Mouse (Mus musculus): ENCODE measurements around the gene Ass1. TPM values are rescaled to one million over a fixed set of nuclear protein-coding genes. Genes with fewer than 3 reads are reported as not detected.

Ass1 gene
- 10 to 100 TPM in 7 of 26 experiments, 1 to 10 TPM in 19; 1.1 to 31.6 (median 6.4) TPM for total RNA-seq (2018; cell fraction: chromatin; rRNA removed)
- total RNA-seq (2018; cell fraction: cytosol; rRNA removed): 10 to 100 TPM in 13 of 26 experiments, 1 to 10 TPM in 13; 4.7 to 61.7 (median 13.5) TPM
- total RNA-seq (2018; cell fraction: nucleus; rRNA removed): 10 to 100 TPM in 13 of 26 experiments, 1 to 10 TPM in 13; 1.3 to 30.9 (median 10.1) TPM
- 5.0 to 11.7 TPM (median 8.6 TPM) in 3 replicates for polyA plus RNA-seq (2018)

DNA sequence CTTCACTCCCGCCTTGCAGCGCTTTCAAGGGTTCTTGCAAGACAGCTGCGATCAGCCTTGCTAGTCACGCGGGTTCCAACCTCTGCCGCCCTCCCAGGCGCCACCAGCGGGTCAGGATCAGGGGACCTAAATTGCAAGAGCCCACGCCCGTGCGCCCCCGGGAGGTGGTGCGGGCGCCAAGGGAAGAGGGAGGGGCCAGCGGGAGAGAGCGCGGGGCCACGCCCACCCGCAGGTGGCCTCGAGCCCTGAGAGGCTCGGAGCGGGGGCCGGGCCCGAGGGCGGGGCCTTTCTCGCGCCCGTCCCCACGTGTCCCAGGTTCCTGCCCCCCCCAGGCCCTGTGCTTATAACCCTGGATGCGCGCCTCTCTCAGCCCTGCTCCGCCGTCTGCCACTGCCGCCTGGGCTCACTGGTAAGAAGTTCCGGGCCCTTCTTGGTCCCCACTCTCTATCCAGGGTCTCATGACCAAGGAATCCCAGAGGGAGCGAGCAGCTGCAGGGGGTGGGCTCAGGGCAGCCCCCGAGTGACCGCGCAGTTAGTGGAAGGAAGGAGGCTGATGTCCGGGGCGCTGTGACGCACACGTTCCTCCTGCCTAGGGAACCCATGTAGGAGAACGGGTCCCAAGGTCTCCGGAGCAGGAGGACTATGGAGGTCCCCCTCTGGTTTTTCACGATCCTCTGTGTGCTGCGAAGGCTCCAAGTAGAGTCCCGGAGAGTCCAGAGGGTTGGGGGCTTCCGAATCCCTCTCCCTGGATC, at the start of gene Ass1:
TSS of gene Ass1 (plus strand) at position 277 of the 752 bp plus-strand sequence.
- H3K27ac ChIP-seq: no peak within 1 kb of the TSS
- peak within 1 kb of the TSS; percentile 48 for H3K4me3 ChIP-seq (ENCODE audit: inconsistent target)
- H3K79me2 ChIP-seq (ENCODE audit: inconsistent target): no peaks in the 10 kb centered on the region
- H3K36me3 ChIP-seq (ENCODE audit: inconsistent target): no peaks in the 10 kb centered on the region
- WGBS (ENCODE audit: missing documents): 3% methylated on average over 45 of the region's 49 CpGs

- H3K79me2 ChIP-seq (ENCODE audit: inconsistent target): no peaks in the 10 kb centered on the region
- 73% methylated on average over 6 of the region's 6 CpGs for WGBS (ENCODE audit: missing documents)
- no peak overlapping the region for H3K27ac ChIP-seq
- no peak overlapping the region for H3K4me3 ChIP-seq (ENCODE audit: inconsistent target)
- no peaks in the 10 kb centered on the region for H3K36me3 ChIP-seq (ENCODE audit: inconsistent target)
Measured at GRCm38 (mm10) chr2:31420914-31421313, 49.1 kb upstream of the Ass1 start.

- Histone ChIP-seq H3K79me2 (ENCODE audit: inconsistent target) (no peaks in the 10 kb centered on the region), H3K27ac (no peak overlapping the region), H3K4me3 (ENCODE audit: inconsistent target) (no peak overlapping the region), H3K36me3 (ENCODE audit: inconsistent target) (no peaks in the 10 kb centered on the region)
- WGBS (ENCODE audit: missing documents): 68% methylated on average over 6 of the region's 6 CpGs
Measured at GRCm38 (mm10) chr2:31422576-31422975, 47.4 kb upstream of the Ass1 start.

DNA sequence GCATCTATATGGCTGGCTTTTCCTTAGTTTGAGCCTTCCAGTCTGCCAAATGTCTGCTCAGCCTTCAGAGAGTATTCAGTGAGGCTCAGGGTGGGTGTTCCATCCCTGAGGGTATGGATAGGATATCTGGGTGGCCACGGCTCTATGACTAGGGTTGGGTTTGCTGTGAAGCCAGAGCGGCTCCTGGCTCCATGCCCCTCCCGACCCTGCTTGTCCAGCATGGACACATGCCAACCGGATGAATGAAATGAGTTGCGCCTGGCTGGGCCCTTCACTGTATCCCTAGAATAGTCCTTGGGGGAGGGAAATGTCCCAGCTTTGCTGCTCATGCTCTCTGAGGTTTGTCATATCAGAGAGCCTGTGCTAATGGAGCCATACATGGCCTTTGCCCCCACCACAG, 38.5 kb upstream of the Ass1 start:
- Histone ChIP-seq H3K36me3 (ENCODE audit: inconsistent target) (no peaks in the 10 kb centered on the region), H3K4me3 (ENCODE audit: inconsistent target) (no peak overlapping the region), H3K27ac (no peak overlapping the region), H3K79me2 (ENCODE audit: inconsistent target) (no peaks in the 10 kb centered on the region)
- WGBS (ENCODE audit: missing documents): 87% methylated on average over 4 of the region's 5 CpGs

DNA sequence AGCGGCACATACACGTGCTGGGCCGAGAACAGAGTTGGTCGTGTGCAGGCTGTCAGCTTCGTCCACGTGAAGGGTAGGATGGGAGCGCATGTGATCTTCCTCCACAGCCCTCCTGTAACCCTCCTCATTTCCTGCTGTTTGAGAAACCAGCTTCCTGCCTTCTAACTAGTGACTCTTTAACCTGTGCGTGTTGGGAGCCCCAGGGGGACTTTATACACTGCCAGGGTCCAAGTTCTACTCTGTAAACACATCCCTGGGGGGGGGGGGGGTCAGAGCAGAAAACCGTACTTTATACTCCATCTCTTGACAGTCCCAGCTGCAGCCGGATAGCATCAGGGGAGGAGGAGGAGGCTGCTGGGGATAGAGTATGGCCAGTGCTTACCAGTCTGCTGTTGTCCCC, 35.3 kb upstream of the Ass1 start:
- H3K36me3 ChIP-seq (ENCODE audit: inconsistent target): no peaks in the 10 kb centered on the region
- H3K79me2 ChIP-seq (ENCODE audit: inconsistent target): no peaks in the 10 kb centered on the region
- WGBS (ENCODE audit: missing documents): 37% methylated on average over 9 of the region's 10 CpGs
- H3K27ac ChIP-seq: no peak overlapping the region
- H3K4me3 ChIP-seq (ENCODE audit: inconsistent target): no peak overlapping the region

DNA sequence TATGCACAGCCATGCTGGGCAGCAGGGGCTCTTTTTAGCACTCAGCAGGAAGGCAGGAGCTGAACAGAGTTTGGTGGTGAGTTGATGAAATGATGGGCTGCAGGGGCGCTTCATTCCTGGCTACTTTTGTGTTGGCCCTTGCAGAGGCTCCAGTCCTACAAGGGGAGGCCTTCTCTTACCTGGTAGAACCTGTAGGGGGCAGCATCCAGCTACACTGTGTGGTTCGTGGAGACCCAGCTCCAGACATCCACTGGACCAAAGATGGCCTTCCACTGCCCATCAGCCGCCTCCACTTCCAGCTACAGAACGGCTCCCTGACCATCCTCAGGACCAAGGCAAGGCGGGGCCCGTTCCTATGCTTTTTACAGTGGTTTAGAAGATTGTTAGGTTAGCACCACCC, 34.4 kb upstream of the Ass1 start:
- H3K36me3 ChIP-seq (ENCODE audit: inconsistent target): no peaks in the 10 kb centered on the region
- H3K4me3 ChIP-seq (ENCODE audit: inconsistent target): no peak overlapping the region
- H3K79me2 ChIP-seq (ENCODE audit: inconsistent target): no peaks in the 10 kb centered on the region
- H3K27ac ChIP-seq: no peak overlapping the region
- 38% methylated on average over 6 of the region's 6 CpGs for WGBS (ENCODE audit: missing documents)

- Histone ChIP-seq H3K36me3 (ENCODE audit: inconsistent target) (no peaks in the 10 kb centered on the region), H3K27ac (no peak overlapping the region), H3K79me2 (ENCODE audit: inconsistent target) (no peaks in the 10 kb centered on the region), H3K4me3 (ENCODE audit: inconsistent target) (no peak overlapping the region)
- 94% methylated on average over 14 of the region's 14 CpGs for WGBS (ENCODE audit: missing documents)
Measured at GRCm38 (mm10) chr2:31437480-31438245, 32.3 kb upstream of the Ass1 start.

DNA sequence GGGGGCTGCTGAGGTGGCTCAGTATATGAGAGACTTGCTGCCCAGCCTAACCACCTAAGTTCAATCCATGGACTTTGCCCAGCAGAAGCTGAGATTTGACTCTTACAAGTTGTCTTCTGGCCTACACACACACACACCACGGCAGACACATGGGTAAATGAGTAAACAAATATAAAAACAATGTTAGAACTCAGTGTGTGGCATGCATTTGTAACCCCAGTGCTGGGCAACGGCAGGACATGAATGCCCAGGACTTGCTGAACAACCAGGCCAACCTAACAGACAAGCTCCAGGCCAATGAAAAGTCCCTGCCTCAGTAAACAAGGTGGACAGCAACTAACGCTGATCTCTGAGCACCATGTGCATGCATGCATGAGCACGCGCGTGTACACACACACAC, 30.4 kb upstream of the Ass1 start:
- Histone ChIP-seq H3K4me3 (ENCODE audit: inconsistent target) (no peak overlapping the region), H3K27ac (no peak overlapping the region), H3K36me3 (ENCODE audit: inconsistent target) (no peaks in the 10 kb centered on the region), H3K79me2 (ENCODE audit: inconsistent target) (no peaks in the 10 kb centered on the region)
- WGBS (ENCODE audit: missing documents): 90% methylated on average over 6 of the region's 6 CpGs

- H3K27ac ChIP-seq: no peak overlapping the region
- no peaks in the 10 kb centered on the region for H3K79me2 ChIP-seq (ENCODE audit: inconsistent target)
- H3K4me3 ChIP-seq (ENCODE audit: inconsistent target): no peak overlapping the region
- no peaks in the 10 kb centered on the region for H3K36me3 ChIP-seq (ENCODE audit: inconsistent target)
- 52% methylated on average over 11 of the region's 11 CpGs for WGBS (ENCODE audit: missing documents)
Measured at GRCm38 (mm10) chr2:31442480-31443160, 27.4 kb upstream of the Ass1 start.

- H3K27ac ChIP-seq: peak overlapping the region; percentile 13
- no peaks in the 10 kb centered on the region for H3K36me3 ChIP-seq (ENCODE audit: inconsistent target)
- WGBS (ENCODE audit: missing documents): 2% methylated on average over 4 of the region's 4 CpGs
- no peak overlapping the region for H3K4me3 ChIP-seq (ENCODE audit: inconsistent target)
- no peaks in the 10 kb centered on the region for H3K79me2 ChIP-seq (ENCODE audit: inconsistent target)
Measured at GRCm38 (mm10) chr2:31446036-31446435, 24.0 kb upstream of the Ass1 start.

DNA sequence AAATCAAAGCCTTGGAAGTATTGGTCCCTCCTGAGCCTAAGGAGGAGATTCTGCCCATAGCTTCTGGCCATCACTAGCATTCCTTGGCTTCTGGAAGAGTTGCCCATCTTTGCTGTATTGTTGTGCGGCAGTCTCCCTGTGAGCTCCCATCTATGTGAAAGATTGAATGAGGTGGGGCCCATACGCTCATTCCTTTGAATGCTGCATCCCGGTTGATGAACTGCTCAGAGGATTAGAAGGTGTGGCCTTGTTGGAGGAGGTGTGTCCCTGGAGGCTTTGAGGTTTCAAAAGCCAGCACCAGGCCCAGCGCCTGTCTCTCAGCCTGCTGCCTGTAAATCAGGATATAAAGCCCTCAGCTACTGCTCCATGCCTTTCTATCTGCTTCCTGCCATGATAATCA, 23.6 kb upstream of the Ass1 start:
- 87% methylated on average over 4 of the region's 4 CpGs for WGBS (ENCODE audit: missing documents)

DNA sequence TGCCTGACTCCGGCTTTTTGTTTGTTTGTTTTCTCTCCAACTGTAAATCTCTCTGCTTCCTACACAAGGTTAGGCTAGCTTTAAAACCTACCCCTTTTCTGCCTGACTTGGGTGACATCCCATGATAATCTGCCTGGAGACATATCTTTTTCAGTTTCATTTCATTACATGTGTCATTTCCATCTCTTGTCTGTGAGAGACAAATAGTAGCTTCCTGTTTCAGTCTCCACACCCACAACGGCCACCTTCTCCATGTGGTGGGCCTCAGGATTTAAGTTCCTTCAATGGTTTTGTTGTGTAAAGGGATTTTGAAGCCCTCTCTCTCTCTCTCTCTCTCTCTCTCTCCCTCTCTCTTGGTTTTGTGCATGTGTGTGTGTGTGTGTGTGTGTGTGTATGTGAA, 22.5 kb upstream of the Ass1 start:
- WGBS (ENCODE audit: missing documents): 39% methylated on average over 2 of the region's 2 CpGs
- Histone ChIP-seq H3K79me2 (ENCODE audit: inconsistent target) (no peaks in the 10 kb centered on the region), H3K27ac (no peak overlapping the region), H3K36me3 (ENCODE audit: inconsistent target) (no peaks in the 10 kb centered on the region), H3K4me3 (ENCODE audit: inconsistent target) (no peak overlapping the region)

More for the DNA sequence above, 23.6 kb upstream of the Ass1 start:
- Histone ChIP-seq H3K36me3 (ENCODE audit: inconsistent target) (no peaks in the 10 kb centered on the region), H3K4me3 (ENCODE audit: inconsistent target) (no peak overlapping the region), H3K79me2 (ENCODE audit: inconsistent target) (no peaks in the 10 kb centered on the region), H3K27ac (peak overlapping the region; percentile 13)

- 94% methylated on average over 3 of the region's 3 CpGs for WGBS (ENCODE audit: missing documents)
- no peak overlapping the region for H3K4me3 ChIP-seq (ENCODE audit: inconsistent target)
Measured at GRCm38 (mm10) chr2:31448756-31449440, 21.1 kb upstream of the Ass1 start.

GRCm38 (mm10) chr2:31449441-31449815, 20.6 kb upstream of the Ass1 start:
- no peak overlapping the region for H3K27ac ChIP-seq

More at GRCm38 (mm10) chr2:31448756-31449440, 21.1 kb upstream of the Ass1 start:
- Histone ChIP-seq H3K27ac (no peak overlapping the region), H3K79me2 (ENCODE audit: inconsistent target) (no peaks in the 10 kb centered on the region), H3K36me3 (ENCODE audit: inconsistent target) (no peaks in the 10 kb centered on the region)

More at GRCm38 (mm10) chr2:31449441-31449815, 20.6 kb upstream of the Ass1 start:
- Histone ChIP-seq H3K36me3 (ENCODE audit: inconsistent target) (no peaks in the 10 kb centered on the region), H3K4me3 (ENCODE audit: inconsistent target) (no peak overlapping the region), H3K79me2 (ENCODE audit: inconsistent target) (no peaks in the 10 kb centered on the region)
- 78% methylated on average over 4 of the region's 4 CpGs for WGBS (ENCODE audit: missing documents)
